Mouse (Mus musculus) CH12.LX (cell line): Measurements from ENCODE around the gene Csdc2.
"Not testable (repeated sequence)": the region's sequence is repeated elsewhere in the genome, so short reads cannot be mapped to it uniquely, and the experiment has no call there.

Experiments used
- CTCF ChIP-seq, 2 experiments: IDR thresholded peaks in 1 of 2; conservative IDR thresholded peaks in 1 of 2; 2 replicates each; pipeline ENCODE4 v1.5.1; 2011 to 2012; ENCODE audit warnings: low read depth in 2 of 2, low read length in 2 of 2, improper control_type of control experiment in 1 of 2, inconsistent platforms in 1 of 2, mild to moderate bottlenecking in 1 of 2, moderate library complexity in 1 of 2
- EP300 ChIP-seq: IDR thresholded peaks from 2 replicates; pipeline ENCODE4 v1.6.1; 2011; ENCODE audit warnings: low read length, improper control_type of control experiment
- MAFK ChIP-seq: IDR thresholded peaks from 2 replicates; pipeline ENCODE4 v1.6.1; 2011; ENCODE audit warnings: low read length, improper control_type of control experiment; ENCODE audit not compliant: insufficient replicate concordance
- POLR2A ChIP-seq: IDR thresholded peaks from 2 replicates; pipeline ENCODE4 v1.6.1; 2011; ENCODE audit warnings: low read depth, mild to moderate bottlenecking, improper control_type of control experiment, low read length
- POLR2AphosphoS2 ChIP-seq: IDR thresholded peaks from 2 replicates; pipeline ENCODE4 v1.6.1; 2011; ENCODE audit warnings: low read depth, low read length, improper control_type of control experiment
- SMC3 ChIP-seq: IDR thresholded peaks from 2 replicates; pipeline ENCODE4 v1.6.1; 2011; ENCODE audit warnings: low read depth, low read length, improper control_type of control experiment
- TBP ChIP-seq: conservative IDR thresholded peaks from 2 replicates; pipeline ENCODE4 v1.6.1; 2011; ENCODE audit warnings: low read depth, low read length, improper control_type of control experiment
- TCF12 ChIP-seq: IDR thresholded peaks from 2 replicates; pipeline ENCODE4 v1.6.1; 2014; ENCODE audit warnings: low read depth, mild to moderate bottlenecking, inconsistent platforms, low read length, improper control_type of control experiment
- USF1 ChIP-seq: IDR thresholded peaks from 2 replicates; pipeline ENCODE4 v1.6.1; 2014; ENCODE audit warnings: low read depth, mild to moderate bottlenecking, inconsistent platforms, low read length, improper control_type of control experiment

DNA sequence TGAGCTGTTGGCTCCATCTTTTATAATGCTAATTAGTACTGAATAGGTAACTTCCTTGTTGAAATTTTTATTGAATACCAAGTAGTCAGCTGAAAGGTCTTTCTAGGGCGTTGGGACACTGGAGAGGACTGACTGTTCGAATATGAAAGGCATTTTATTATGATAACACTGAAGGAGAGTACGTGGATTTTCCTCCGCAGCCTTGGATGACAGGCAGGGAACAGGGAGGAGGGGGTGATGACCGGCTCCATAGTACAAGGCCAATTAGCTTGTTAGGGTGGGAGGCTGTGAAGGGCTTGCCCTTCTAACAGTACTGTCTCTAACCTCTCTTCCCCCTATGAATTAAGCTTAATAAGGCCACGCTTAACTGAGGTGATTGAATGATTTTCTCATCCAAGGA is 33.1 kb downstream of the Csdc2 start:
- TF ChIP-seq SMC3; EP300; POLR2AphosphoS2; TBP; CTCF (conservative IDR thresholded peaks at IDR 0.05 in 1 of 2, IDR thresholded peaks at IDR 0.05 in 1 of 2; ENCODE audit: low read depth in 2 of 2, low read length in 2 of 2); TCF12; POLR2A; USF1; MAFK: not testable (repeated sequence)
